Mouse (Mus musculus): ENCODE data around the gene Clec4a3. TPM values are rescaled to one million over a fixed set of nuclear protein-coding genes. Genes with fewer than 3 reads are reported as not detected.

Gene Clec4a3
- polyA plus RNA-seq (2014; fragmentation: Nextera tagmentation; extraction: Ambion mirVana): 0.40 and 0.62 TPM in 2 replicates

- DNase-seq (ENCODE audit: low spot score) (no peak), ATAC-seq (ENCODE audit: insufficient read depth, low FRiP score, low TSS enrichment) (no peak)
- H3K27me3 ChIP-seq (ENCODE audit: control insufficient read depth, insufficient read depth, low read length): no peaks in the 10 kb centered on the region
- H3K9me3 ChIP-seq (ENCODE audit: control insufficient read depth, low read length): no peaks in the 10 kb centered on the region
- H3K36me3 ChIP-seq (ENCODE audit: control insufficient read depth, insufficient read depth, low read length): no peaks in the 10 kb centered on the region
- no peak within 1 kb of the TSS for H3K9ac ChIP-seq (ENCODE audit: low read length)
- no peaks in the 10 kb centered on the region for H3K4me1 ChIP-seq (ENCODE audit: control insufficient read depth, insufficient read depth, low read length)
- no peak within 1 kb of the TSS for H3K4me3 ChIP-seq (ENCODE audit: low read depth, low read length)
- no peak within 1 kb of the TSS for H3K4me2 ChIP-seq (ENCODE audit: low read depth)
- 83% methylated on average over 8 of the region's 8 CpGs for WGBS
- H3K27ac ChIP-seq (ENCODE audit: low read depth, low read length): no peak within 1 kb of the TSS
Measured at GRCm38 (mm10) chr6:122952401-122952800, at the start of gene Clec4a3. Gene Clec4a3 (plus strand): TSS chr6:122952515.

- WGBS: 42% methylated on average over 4 of the region's 4 CpGs
- Histone ChIP-seq H3K4me2 (ENCODE audit: low read depth) (no peak overlapping the region), H3K36me3 (ENCODE audit: control insufficient read depth, insufficient read depth, low read length) (no peaks in the 10 kb centered on the region), H3K27ac (ENCODE audit: low read depth, low read length) (no peak overlapping the region), H3K4me1 (ENCODE audit: control insufficient read depth, insufficient read depth, low read length) (no peaks in the 10 kb centered on the region), H3K9ac (ENCODE audit: low read length) (no peak overlapping the region), H3K9me3 (ENCODE audit: control insufficient read depth, low read length) (no peaks in the 10 kb centered on the region), H3K27me3 (ENCODE audit: control insufficient read depth, insufficient read depth, low read length) (no peaks in the 10 kb centered on the region), H3K4me3 (ENCODE audit: low read depth, low read length) (no peak overlapping the region)
- no peak for DNase-seq (ENCODE audit: low spot score)
- ATAC-seq (ENCODE audit: insufficient read depth, low FRiP score, low TSS enrichment): no peak
Measured at GRCm38 (mm10) chr6:122919922-122920321, 32.4 kb upstream of the Clec4a3 start.

GRCm38 (mm10) chr6:122921451-122921850 is 30.9 kb upstream of the Clec4a3 start, which contains the start of gene Clec4a1:
Gene Clec4a1 (plus strand): TSS chr6:122921848.
- H3K36me3 ChIP-seq (ENCODE audit: control insufficient read depth, insufficient read depth, low read length): no peaks in the 10 kb centered on the region
- ATAC-seq (ENCODE audit: insufficient read depth, low FRiP score, low TSS enrichment) (no peak), DNase-seq (ENCODE audit: low spot score) (no peak)
- H3K9me3 ChIP-seq (ENCODE audit: control insufficient read depth, low read length): no peaks in the 10 kb centered on the region
- H3K9ac ChIP-seq (ENCODE audit: low read length): no peak within 1 kb of the TSS
- H3K4me3 ChIP-seq (ENCODE audit: low read depth, low read length): no peak within 1 kb of the TSS
- H3K4me1 ChIP-seq (ENCODE audit: control insufficient read depth, insufficient read depth, low read length): no peaks in the 10 kb centered on the region
- H3K27ac ChIP-seq (ENCODE audit: low read depth, low read length): no peak within 1 kb of the TSS
- no peaks in the 10 kb centered on the region for H3K27me3 ChIP-seq (ENCODE audit: control insufficient read depth, insufficient read depth, low read length)
- 64% methylated on average over 4 of the region's 4 CpGs for WGBS
- no peak within 1 kb of the TSS for H3K4me2 ChIP-seq (ENCODE audit: low read depth)

- Histone ChIP-seq H3K36me3 (ENCODE audit: control insufficient read depth, insufficient read depth, low read length) (no peaks in the 10 kb centered on the region), H3K9ac (ENCODE audit: low read length) (no peak overlapping the region), H3K27ac (ENCODE audit: low read depth, low read length) (no peak overlapping the region), H3K27me3 (ENCODE audit: control insufficient read depth, insufficient read depth, low read length) (no peaks in the 10 kb centered on the region), H3K4me1 (ENCODE audit: control insufficient read depth, insufficient read depth, low read length) (no peaks in the 10 kb centered on the region), H3K9me3 (ENCODE audit: control insufficient read depth, low read length) (no peaks in the 10 kb centered on the region), H3K4me3 (ENCODE audit: low read depth, low read length) (no peak overlapping the region), H3K4me2 (ENCODE audit: low read depth) (no peak overlapping the region)
- DNase-seq (ENCODE audit: low spot score): no peak
- WGBS: 89% methylated on average over 3 of the region's 3 CpGs
- no peak for ATAC-seq (ENCODE audit: insufficient read depth, low FRiP score, low TSS enrichment)
Measured at GRCm38 (mm10) chr6:122934845-122935244, 17.5 kb upstream of the Clec4a3 start.

GRCm38 (mm10) chr6:122939618-122940017 is 12.7 kb upstream of the Clec4a3 start:
- no peaks in the 10 kb centered on the region for H3K9me3 ChIP-seq (ENCODE audit: control insufficient read depth, low read length)
- no peak overlapping the region for H3K9ac ChIP-seq (ENCODE audit: low read length)
- H3K27ac ChIP-seq (ENCODE audit: low read depth, low read length): no peak overlapping the region
- DNase-seq (ENCODE audit: low spot score): no peak
- 87% methylated on average over 5 of the region's 5 CpGs for WGBS
- no peaks in the 10 kb centered on the region for H3K36me3 ChIP-seq (ENCODE audit: control insufficient read depth, insufficient read depth, low read length)
- no peak overlapping the region for H3K4me2 ChIP-seq (ENCODE audit: low read depth)
- no peaks in the 10 kb centered on the region for H3K4me1 ChIP-seq (ENCODE audit: control insufficient read depth, insufficient read depth, low read length)
- no peaks in the 10 kb centered on the region for H3K27me3 ChIP-seq (ENCODE audit: control insufficient read depth, insufficient read depth, low read length)
- no peak for ATAC-seq (ENCODE audit: insufficient read depth, low FRiP score, low TSS enrichment)
- H3K4me3 ChIP-seq (ENCODE audit: low read depth, low read length): no peak overlapping the region

GRCm38 (mm10) chr6:122946760-122947159 is 5.6 kb upstream of the Clec4a3 start:
- H3K36me3 ChIP-seq (ENCODE audit: control insufficient read depth, insufficient read depth, low read length): no peaks in the 10 kb centered on the region
- H3K9me3 ChIP-seq (ENCODE audit: control insufficient read depth, low read length): no peaks in the 10 kb centered on the region
- H3K27me3 ChIP-seq (ENCODE audit: control insufficient read depth, insufficient read depth, low read length): no peaks in the 10 kb centered on the region
- no peaks in the 10 kb centered on the region for H3K4me1 ChIP-seq (ENCODE audit: control insufficient read depth, insufficient read depth, low read length)
- H3K27ac ChIP-seq (ENCODE audit: low read depth, low read length): no peak overlapping the region
- 89% methylated on average over 2 of the region's 2 CpGs for WGBS
- H3K9ac ChIP-seq (ENCODE audit: low read length): no peak overlapping the region
- H3K4me3 ChIP-seq (ENCODE audit: low read depth, low read length): no peak overlapping the region
- ATAC-seq (ENCODE audit: insufficient read depth, low FRiP score, low TSS enrichment) (no peak), DNase-seq (ENCODE audit: low spot score) (no peak)
- no peak overlapping the region for H3K4me2 ChIP-seq (ENCODE audit: low read depth)

GRCm38 (mm10) chr6:122964562-122964961 is 12.2 kb downstream of the Clec4a3 start:
- no peak overlapping the region for H3K9ac ChIP-seq (ENCODE audit: low read length)
- 74% methylated on average over 2 of the region's 2 CpGs for WGBS
- no peaks in the 10 kb centered on the region for H3K36me3 ChIP-seq (ENCODE audit: control insufficient read depth, insufficient read depth, low read length)
- no peaks in the 10 kb centered on the region for H3K4me1 ChIP-seq (ENCODE audit: control insufficient read depth, insufficient read depth, low read length)
- H3K9me3 ChIP-seq (ENCODE audit: control insufficient read depth, low read length): no peaks in the 10 kb centered on the region
- no peaks in the 10 kb centered on the region for H3K27me3 ChIP-seq (ENCODE audit: control insufficient read depth, insufficient read depth, low read length)
- H3K27ac ChIP-seq (ENCODE audit: low read depth, low read length): no peak overlapping the region
- H3K4me3 ChIP-seq (ENCODE audit: low read depth, low read length): no peak overlapping the region
- H3K4me2 ChIP-seq (ENCODE audit: low read depth): no peak overlapping the region
- DNase-seq (ENCODE audit: low spot score) (no peak), ATAC-seq (ENCODE audit: insufficient read depth, low FRiP score, low TSS enrichment) (no peak)

- WGBS: 100% methylated on average over 2 of the region's 2 CpGs
- ATAC-seq (ENCODE audit: insufficient read depth, low FRiP score, low TSS enrichment): no peak
- no peak overlapping the region for H3K9ac ChIP-seq (ENCODE audit: low read length)
- no peaks in the 10 kb centered on the region for H3K4me1 ChIP-seq (ENCODE audit: control insufficient read depth, insufficient read depth, low read length)
- no peak overlapping the region for H3K27ac ChIP-seq (ENCODE audit: low read depth, low read length)
- H3K4me3 ChIP-seq (ENCODE audit: low read depth, low read length): no peak overlapping the region
- DNase-seq (ENCODE audit: low spot score): no peak
- no peaks in the 10 kb centered on the region for H3K9me3 ChIP-seq (ENCODE audit: control insufficient read depth, low read length)
- H3K27me3 ChIP-seq (ENCODE audit: control insufficient read depth, insufficient read depth, low read length): no peaks in the 10 kb centered on the region
- H3K36me3 ChIP-seq (ENCODE audit: control insufficient read depth, insufficient read depth, low read length): no peaks in the 10 kb centered on the region
- H3K4me2 ChIP-seq (ENCODE audit: low read depth): no peak overlapping the region
Measured at GRCm38 (mm10) chr6:122969048-122969447, 16.7 kb downstream of the Clec4a3 start.

GRCm38 (mm10) chr6:122989876-122990437 is 37.6 kb downstream of the Clec4a3 start, which contains the start of gene Clec4a4:
Gene Clec4a4 (plus strand): TSS chr6:122990367.
- DNase-seq (ENCODE audit: low spot score) (no peak), ATAC-seq (ENCODE audit: insufficient read depth, low FRiP score, low TSS enrichment) (no peak)
- Histone ChIP-seq H3K9me3 (ENCODE audit: control insufficient read depth, low read length) (no peaks in the 10 kb centered on the region), H3K27ac (ENCODE audit: low read depth, low read length) (no peak within 1 kb of the TSS), H3K4me2 (ENCODE audit: low read depth) (no peak within 1 kb of the TSS), H3K36me3 (ENCODE audit: control insufficient read depth, insufficient read depth, low read length) (no peaks in the 10 kb centered on the region), H3K4me1 (ENCODE audit: control insufficient read depth, insufficient read depth, low read length) (no peaks in the 10 kb centered on the region), H3K27me3 (ENCODE audit: control insufficient read depth, insufficient read depth, low read length) (no peaks in the 10 kb centered on the region), H3K4me3 (ENCODE audit: low read depth, low read length) (no peak within 1 kb of the TSS), H3K9ac (ENCODE audit: low read length) (no peak within 1 kb of the TSS)
- 83% methylated on average over 6 of the region's 6 CpGs for WGBS
